Mouse (Mus musculus): ENCODE data around the gene Idh2. TPM values are rescaled to one million over a fixed set of nuclear protein-coding genes. Genes with fewer than 3 reads are reported as not detected.

The Idh2 gene
- polyA plus RNA-seq, 1 experiment, result 48.6 TPM

DNA sequence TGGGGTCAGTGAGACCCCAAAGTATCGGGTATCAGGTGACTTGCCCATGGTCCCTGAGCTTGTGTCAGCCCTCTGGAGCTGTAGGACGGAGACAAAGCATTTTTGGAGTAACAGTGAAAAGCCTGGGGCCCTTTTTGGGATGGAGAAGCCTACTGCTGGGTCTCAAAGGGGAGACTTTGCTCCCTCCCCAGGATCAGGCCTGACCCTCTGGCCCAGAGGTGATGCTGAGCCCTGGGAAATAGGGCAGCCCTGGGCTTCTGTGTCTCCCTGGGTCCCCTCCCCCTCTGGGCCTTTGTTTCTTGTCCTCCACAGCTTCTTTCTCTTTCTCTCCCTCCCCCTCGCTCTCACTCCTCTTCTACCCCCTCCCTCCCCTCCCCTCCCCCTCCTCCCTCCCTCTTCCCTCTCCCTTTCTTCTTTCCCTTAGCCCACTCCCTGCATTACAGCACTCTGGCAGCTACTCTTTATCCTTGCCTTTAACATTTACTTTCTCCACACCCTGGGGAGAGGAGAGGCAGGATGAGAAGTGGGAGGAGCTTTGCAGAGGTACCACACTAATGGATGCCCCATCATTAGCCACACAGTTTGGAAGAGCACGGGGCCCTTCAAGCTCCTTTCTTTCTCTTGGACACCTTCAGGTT, 39.1 kb downstream of the Idh2 start:
- H3K27ac ChIP-seq (ENCODE audit: insufficient read depth, low read depth, low read length), result peak overlapping the region; percentile 93
- no peak overlapping the region for H3K4me3 ChIP-seq (ENCODE audit: insufficient read depth, low read length)
- TF ChIP-seq CTCF (IDR thresholded peaks at IDR 0.05; ENCODE audit: low read depth, low read length) (no peak), POLR2A (IDR thresholded peaks at IDR 0.05; ENCODE audit: borderline replicate concordance, low read depth, low read length) (no peak)
- peaks cover 84% of the 10 kb centered on the region for H3K4me1 ChIP-seq (ENCODE audit: control insufficient read depth, insufficient read depth, low read length)

DNA sequence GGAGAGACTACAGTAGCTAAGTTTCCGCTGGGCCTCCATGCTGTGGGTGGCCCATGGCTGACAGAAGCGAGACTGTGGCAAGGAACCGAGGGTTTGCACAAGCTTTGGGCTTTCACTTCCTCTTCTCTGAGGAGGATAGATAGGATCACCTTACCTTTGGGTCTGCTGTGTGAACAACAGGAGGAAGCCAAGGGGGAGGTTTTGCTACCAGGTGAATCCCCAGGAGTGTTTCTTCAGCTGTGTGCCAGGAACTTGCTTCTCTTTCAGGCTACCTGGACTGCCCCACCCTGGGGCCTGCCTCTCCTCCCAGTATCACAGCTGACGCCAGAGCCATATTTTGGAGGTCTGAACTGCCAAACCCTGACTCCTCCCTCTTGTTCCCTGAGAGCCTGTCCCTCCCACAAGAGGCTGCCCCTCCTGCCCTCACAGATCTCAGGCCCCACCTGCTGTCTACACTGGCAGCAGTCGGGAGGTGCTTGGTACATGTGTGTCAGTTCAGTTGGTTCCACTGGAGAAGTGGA, 40.2 kb downstream of the Idh2 start:
- TF ChIP-seq POLR2A (IDR thresholded peaks at IDR 0.05; ENCODE audit: borderline replicate concordance, low read depth, low read length) (no peak), CTCF (IDR thresholded peaks at IDR 0.05; ENCODE audit: low read depth, low read length) (no peak)
- H3K27ac ChIP-seq (ENCODE audit: insufficient read depth, low read depth, low read length), result peak overlapping the region; percentile 86
- H3K4me3 ChIP-seq (ENCODE audit: insufficient read depth, low read length), result peak overlapping the region; percentile 27
- peaks cover 83% of the 10 kb centered on the region for H3K4me1 ChIP-seq (ENCODE audit: control insufficient read depth, insufficient read depth, low read length)

DNA sequence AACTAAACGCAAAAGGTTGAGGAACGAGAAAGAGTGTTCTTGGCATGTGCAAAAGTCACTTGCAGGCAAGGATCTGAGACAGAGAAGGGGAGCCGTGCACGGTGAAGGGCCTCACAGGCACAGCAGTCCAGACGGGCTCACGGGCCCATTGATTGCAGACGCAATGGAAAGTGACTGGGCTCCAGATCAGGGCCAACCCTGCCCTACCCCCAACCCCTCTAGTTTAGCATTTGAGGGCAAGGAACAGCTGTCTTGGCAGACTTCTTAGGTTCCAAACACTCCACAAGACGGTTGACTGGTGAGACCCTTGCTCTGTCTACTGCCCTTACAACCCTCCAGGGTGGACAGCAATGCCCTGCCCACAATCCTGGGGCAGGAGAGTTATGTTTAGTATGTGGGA, 41.7 kb downstream of the Idh2 start:
- Histone ChIP-seq H3K4me1 (ENCODE audit: control insufficient read depth, insufficient read depth, low read length) (peaks cover 86% of the 10 kb centered on the region), H3K27ac (ENCODE audit: insufficient read depth, low read depth, low read length) (peak overlapping the region; percentile 86), H3K4me3 (ENCODE audit: insufficient read depth, low read length) (no peak overlapping the region)
- no peak for TF ChIP-seq POLR2A (IDR thresholded peaks at IDR 0.05; ENCODE audit: borderline replicate concordance, low read depth, low read length)
- TF ChIP-seq CTCF (IDR thresholded peaks at IDR 0.05; ENCODE audit: low read depth, low read length), result no peak

DNA sequence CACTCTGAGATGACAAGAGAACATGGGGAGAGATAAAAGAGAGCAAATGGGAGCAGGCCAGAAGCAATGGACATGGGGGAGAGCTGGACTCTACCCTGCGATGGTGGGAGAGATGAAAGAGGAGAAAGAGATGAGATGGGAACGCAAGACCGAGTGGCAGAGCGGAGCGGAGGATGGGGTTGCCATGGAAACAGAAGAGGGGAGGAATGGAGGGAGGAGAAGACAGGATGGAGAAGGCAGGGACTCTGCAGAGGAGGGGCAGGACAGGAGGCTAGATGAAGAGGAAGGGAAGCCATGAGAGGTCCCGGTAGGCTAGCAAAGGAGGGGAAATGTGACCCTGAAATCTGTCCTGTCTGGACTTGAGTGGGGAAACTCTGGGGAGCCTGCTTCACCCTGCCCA, 42.9 kb downstream of the Idh2 start:
- no peak overlapping the region for H3K27ac ChIP-seq (ENCODE audit: insufficient read depth, low read depth, low read length)
- peaks cover 86% of the 10 kb centered on the region for H3K4me1 ChIP-seq (ENCODE audit: control insufficient read depth, insufficient read depth, low read length)

DNA sequence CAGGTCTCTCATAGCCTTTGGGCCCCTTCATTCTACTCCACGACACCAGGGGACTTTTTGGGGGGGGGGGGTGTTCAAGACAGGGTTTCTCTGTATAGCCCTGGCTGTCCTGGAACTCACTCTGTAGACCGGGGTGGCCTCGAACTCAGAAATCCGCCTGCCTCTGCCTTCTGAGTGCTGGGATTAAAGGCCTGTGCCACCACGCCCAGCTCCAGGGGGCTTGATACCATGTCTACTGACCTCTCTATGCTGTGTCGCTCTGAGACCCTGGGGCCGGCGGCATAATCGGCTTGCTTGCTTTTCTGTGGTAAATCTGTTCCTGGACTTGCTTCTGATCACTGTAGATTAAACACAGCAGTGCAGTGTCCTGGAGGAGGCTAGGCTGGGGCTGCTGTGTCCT, 44.0 kb downstream of the Idh2 start:
- Histone ChIP-seq H3K27ac (ENCODE audit: insufficient read depth, low read depth, low read length) (0 out of 2 replicates have a peak overlapping the region, but pooled peaks have one; percentile 28), H3K4me3 (ENCODE audit: insufficient read depth, low read length) (no peak overlapping the region), H3K4me1 (ENCODE audit: control insufficient read depth, insufficient read depth, low read length) (peaks cover 85% of the 10 kb centered on the region)
- TF ChIP-seq POLR2A (IDR thresholded peaks at IDR 0.05; ENCODE audit: borderline replicate concordance, low read depth, low read length) (no peak), CTCF (IDR thresholded peaks at IDR 0.05; ENCODE audit: low read depth, low read length) (no peak)

More for the DNA sequence above, 42.9 kb downstream of the Idh2 start:
- TF ChIP-seq POLR2A (IDR thresholded peaks at IDR 0.05; ENCODE audit: borderline replicate concordance, low read depth, low read length) (no peak), CTCF (IDR thresholded peaks at IDR 0.05; ENCODE audit: low read depth, low read length) (no peak)
- no peak overlapping the region for H3K4me3 ChIP-seq (ENCODE audit: insufficient read depth, low read length)

DNA sequence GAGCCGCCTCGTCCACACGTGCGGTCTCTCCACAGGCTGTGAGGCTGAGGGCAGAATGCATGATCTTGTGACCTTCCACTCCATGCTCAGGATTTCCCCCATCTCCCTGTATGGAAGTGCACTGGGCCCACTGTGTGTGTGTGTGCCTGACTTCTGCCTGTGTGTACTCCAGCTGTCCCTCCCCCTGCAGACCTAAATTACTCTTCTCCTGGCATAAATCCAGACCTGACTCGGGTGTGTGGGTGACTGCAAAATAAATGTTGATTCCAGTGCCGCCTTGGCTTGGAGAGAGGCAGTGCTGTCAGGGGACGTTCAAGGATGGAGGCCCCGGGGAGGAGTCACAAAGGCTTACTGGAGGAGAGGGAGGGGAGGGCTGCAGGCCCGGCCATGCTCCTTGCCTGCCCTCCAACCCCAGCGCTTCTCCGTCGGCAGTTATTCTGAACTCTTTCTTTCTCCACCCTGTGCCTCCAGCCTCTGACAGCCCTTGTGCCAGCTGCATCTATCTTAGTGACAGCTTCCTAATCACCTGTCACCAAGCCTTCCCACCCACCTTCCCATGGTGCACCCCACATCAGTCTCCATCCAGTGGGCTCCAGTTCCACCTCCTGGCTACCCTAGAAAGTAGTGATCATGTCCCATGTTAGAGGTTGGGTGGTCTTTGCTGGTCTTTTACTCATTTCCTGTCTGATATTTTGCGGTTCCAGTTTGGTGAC, 45.4 kb downstream of the Idh2 start:
- H3K4me1 ChIP-seq (ENCODE audit: control insufficient read depth, insufficient read depth, low read length), result peaks cover 87% of the 10 kb centered on the region
- peak overlapping the region; percentile 8; the same call in 1 of the 2 replicates for H3K4me3 ChIP-seq (ENCODE audit: insufficient read depth, low read length)
- TF ChIP-seq POLR2A (IDR thresholded peaks at IDR 0.05; ENCODE audit: borderline replicate concordance, low read depth, low read length) (no peak), CTCF (IDR thresholded peaks at IDR 0.05; ENCODE audit: low read depth, low read length) (no peak)
- H3K27ac ChIP-seq (ENCODE audit: insufficient read depth, low read depth, low read length), result peak overlapping the region; percentile 80

DNA sequence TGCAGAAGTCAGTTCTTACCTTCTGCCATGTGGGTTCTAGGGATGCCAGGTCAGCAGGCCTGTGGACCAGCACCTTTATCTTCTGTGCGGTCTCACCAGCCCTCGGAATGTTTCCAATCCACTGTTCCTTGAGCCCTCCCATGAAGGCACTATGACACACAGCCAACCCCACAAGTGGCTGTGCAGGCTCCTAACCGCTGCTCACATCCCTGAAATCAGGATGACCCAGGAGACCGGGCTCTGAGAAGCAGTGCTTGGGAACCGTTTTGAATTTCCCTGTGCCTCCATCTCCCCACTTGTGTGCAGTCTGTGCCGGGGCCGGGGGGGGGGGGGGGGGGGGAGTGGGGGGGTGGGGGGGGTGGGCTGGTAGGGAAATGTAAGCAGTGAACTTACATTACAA, 46.9 kb downstream of the Idh2 start:
- H3K4me1 ChIP-seq (ENCODE audit: control insufficient read depth, insufficient read depth, low read length), result peaks cover 87% of the 10 kb centered on the region
- no peak overlapping the region for H3K4me3 ChIP-seq (ENCODE audit: insufficient read depth, low read length)
- TF ChIP-seq POLR2A (IDR thresholded peaks at IDR 0.05; ENCODE audit: borderline replicate concordance, low read depth, low read length), result no peak
- no peak for TF ChIP-seq CTCF (IDR thresholded peaks at IDR 0.05; ENCODE audit: low read depth, low read length)
- H3K27ac ChIP-seq (ENCODE audit: insufficient read depth, low read depth, low read length), result peak overlapping the region; percentile 80; the same call in 1 of the 2 replicates

DNA sequence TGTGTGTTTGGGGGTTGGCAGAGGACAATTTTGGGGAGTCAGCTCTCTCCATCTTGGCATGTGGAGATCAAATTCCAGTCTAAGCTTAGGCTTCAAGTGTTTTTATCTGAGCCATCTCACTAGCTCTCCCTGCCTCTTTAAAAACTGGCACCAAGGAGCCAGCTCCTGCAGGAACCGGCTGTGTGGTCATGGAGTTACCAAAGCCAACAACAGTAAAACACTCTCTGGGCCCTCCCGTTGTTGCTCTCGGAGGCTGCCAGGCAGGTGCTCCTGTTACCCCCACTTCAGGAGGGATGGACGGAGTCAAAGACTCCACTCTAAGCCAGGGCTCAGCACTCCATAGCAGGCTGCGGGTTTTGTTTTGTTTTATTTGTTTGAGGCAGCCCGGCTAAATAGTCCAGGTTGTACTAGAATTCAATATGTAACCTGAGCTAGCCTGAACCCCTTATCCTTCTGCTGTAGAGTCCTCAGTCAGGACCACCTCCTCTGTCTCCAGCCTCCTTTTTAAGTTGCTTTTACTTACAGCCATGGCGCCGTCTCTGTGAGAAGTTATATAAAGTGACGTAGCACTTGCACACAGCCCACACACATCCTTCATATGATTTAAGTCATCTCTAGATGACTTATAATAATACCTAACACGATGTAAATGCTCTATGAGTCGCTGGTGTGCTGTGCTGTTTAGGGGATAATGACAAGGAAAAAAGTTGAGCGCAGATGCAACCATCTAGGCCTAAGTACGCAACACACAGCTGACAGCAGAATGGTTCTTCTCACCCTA, 48.3 kb downstream of the Idh2 start:
- TF ChIP-seq POLR2A (IDR thresholded peaks at IDR 0.05; ENCODE audit: borderline replicate concordance, low read depth, low read length), result no peak
- no peak for TF ChIP-seq CTCF (IDR thresholded peaks at IDR 0.05; ENCODE audit: low read depth, low read length)
- Histone ChIP-seq H3K4me1 (ENCODE audit: control insufficient read depth, insufficient read depth, low read length) (peaks cover 87% of the 10 kb centered on the region), H3K27ac (ENCODE audit: insufficient read depth, low read depth, low read length) (no peak overlapping the region; the same call in 1 of the 2 replicates), H3K4me3 (ENCODE audit: insufficient read depth, low read length) (no peak overlapping the region)

DNA sequence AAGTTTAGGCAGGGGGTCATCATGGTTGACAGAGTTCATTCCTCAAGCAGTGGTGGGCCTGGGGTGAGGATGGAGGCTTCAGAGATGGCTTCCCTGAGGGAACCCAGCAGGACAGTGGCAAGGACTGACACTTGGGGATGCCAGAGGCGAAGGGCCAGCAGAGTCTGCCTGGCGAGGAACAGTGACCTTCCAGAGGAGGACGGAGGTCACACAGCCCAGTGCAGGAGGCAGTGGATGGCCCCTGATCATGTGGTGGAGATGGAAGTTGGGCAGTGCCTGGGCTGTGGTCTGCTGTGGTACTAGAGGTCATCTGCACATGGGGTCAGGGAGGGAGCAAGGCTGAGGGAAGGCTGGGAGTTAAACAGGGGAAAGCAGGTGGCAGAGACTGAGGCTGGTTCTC, 49.9 kb downstream of the Idh2 start:
- TF ChIP-seq POLR2A (IDR thresholded peaks at IDR 0.05; ENCODE audit: borderline replicate concordance, low read depth, low read length), result no peak
- no peak for TF ChIP-seq CTCF (IDR thresholded peaks at IDR 0.05; ENCODE audit: low read depth, low read length)
- Histone ChIP-seq H3K27ac (ENCODE audit: insufficient read depth, low read depth, low read length) (no peak overlapping the region; the same call in 1 of the 2 replicates), H3K4me1 (ENCODE audit: control insufficient read depth, insufficient read depth, low read length) (peaks cover 90% of the 10 kb centered on the region), H3K4me3 (ENCODE audit: insufficient read depth, low read length) (no peak overlapping the region)
